Comparison of ENCODE assay signal across 8 mouse cellular contexts in genomic region chr1:168221071-168221521, GRCm38 (mm10).
DNase-seq lines count a peak whose midpoint lies in the region; ATAC-seq and TF ChIP-seq lines count a peak whose summit lies in the region.

No protein-coding gene starts in this region.

- peak; percentile 51; the same call in 1 of the 2 replicates for ATAC-seq in forebrain, embryonic 14.5 days

- intact Hi-C loops in gastrocnemius, adult 2 months (cut with DNase I): no loop called here
- intact Hi-C loops in left cerebral cortex, adult 2 months (cut with DNase I): no loop called here

- H3K9me3 ChIP-seq in forebrain, embryonic 14.5 days (replicated peaks; ENCODE audit: control insufficient read depth, low read length): no peaks in the 10 kb centered on the region

- no peak for TF ChIP-seq POLR2A in kidney, adult 2 months (IDR thresholded peaks at IDR 0.05; ENCODE audit: low read depth, low read length)

- peaks cover 56% of the 10 kb centered on the region for H3K4me1 ChIP-seq in forebrain, embryonic 14.5 days (ENCODE audit: control insufficient read depth, insufficient read depth, low read length)
- H3K4me1 ChIP-seq in kidney, adult 2 months (ENCODE audit: control insufficient read depth, insufficient read depth, low read length): peaks cover 31% of the 10 kb centered on the region

- H3K27me3 ChIP-seq in forebrain, embryonic 14.5 days (replicated peaks; ENCODE audit: control insufficient read depth, insufficient read depth, low read length): no peaks in the 10 kb centered on the region
- no peaks in the 10 kb centered on the region for H3K27me3 ChIP-seq in kidney, adult 2 months (replicated peaks; ENCODE audit: control insufficient read depth, insufficient read depth, low read length)

- H3K4me2 ChIP-seq in forebrain, embryonic 14.5 days (ENCODE audit: low read length): peak overlapping the region; percentile 38

- H3K27ac ChIP-seq in gastrocnemius, adult 2 months: peak overlapping the region; percentile 40; the same call in 1 of the 2 replicates
- H3K27ac ChIP-seq in forebrain, embryonic 14.5 days (ENCODE audit: low read depth, low read length): peak overlapping the region; percentile 68
- H3K27ac ChIP-seq in left cerebral cortex, adult 2 months: peak overlapping the region; percentile 76
- H3K27ac ChIP-seq in kidney, adult 2 months (ENCODE audit: insufficient read depth, low read depth, low read length): no peak overlapping the region

- H3K9ac ChIP-seq in forebrain, embryonic 14.5 days (ENCODE audit: low read length): peak overlapping the region; percentile 38

- TF ChIP-seq CTCF in gastrocnemius, adult 2 months (IDR thresholded peaks at IDR 0.05): no peak
- TF ChIP-seq CTCF in left cerebral cortex, adult 2 months (IDR thresholded peaks at IDR 0.05): peak; percentile 14; the same call in 1 of the 2 replicates
- TF ChIP-seq CTCF in kidney, adult 2 months (conservative IDR thresholded peaks at IDR 0.05; ENCODE audit: insufficient read depth, insufficient read length, low read depth, low read length): no peak

- WGBS in forebrain, embryonic 14.5 days: 22% methylated on average over 14 of the region's 14 CpGs
- WGBS in kidney, adult 2 months: 65% methylated on average over 14 of the region's 14 CpGs

- H3K4me3 ChIP-seq in gastrocnemius, adult 2 months: peak overlapping the region; percentile 51
- H3K4me3 ChIP-seq in forebrain, embryonic 14.5 days (ENCODE audit: low read depth, low read length): no peak overlapping the region; the same call in 1 of the 2 replicates
- peak overlapping the region; percentile 14; the same call in 1 of the 2 replicates for H3K4me3 ChIP-seq in left cerebral cortex, adult 2 months
- H3K4me3 ChIP-seq in kidney, adult 2 months (ENCODE audit: insufficient read depth, low read depth, low read length): no peak overlapping the region

- DNase-seq in gastrocnemius, adult 2 months: no peak
- no peak for DNase-seq in gastrocnemius, postnatal 25 days
- peak; percentile 92 for DNase-seq in brain, adult 2 months (ENCODE audit: low read depth, low spot score)
- peak; percentile 74 for DNase-seq in forebrain, embryonic 14.5 days (ENCODE audit: low spot score)
- peak; percentile 46 to 64 for DNase-seq in left cerebral cortex, adult 2 months (ENCODE audit: extremely low spot score in 1 of 2, low spot score in 2 of 2)
- DNase-seq in right cerebral cortex, adult 2 months (ENCODE audit: low spot score in 2 of 2): peak; percentile 72 to 80
- no peak for DNase-seq in kidney, adult 2 months
- DNase-seq in kidney, postnatal 25 days: no peak

- H3K36me3 ChIP-seq in forebrain, embryonic 14.5 days (ENCODE audit: control insufficient read depth, insufficient read depth, low read length): no peaks in the 10 kb centered on the region
- H3K36me3 ChIP-seq in kidney, adult 2 months (ENCODE audit: control insufficient read depth, insufficient read depth, low read length): no peaks in the 10 kb centered on the region

Comparison
In these comparisons a context has a peak if more than half of its experiments do, and no peak if none do; other contexts are left out.
1. DNase-seq: peak in brain, adult 2 months (single experiment), forebrain, embryonic 14.5 days (single experiment), left cerebral cortex, adult 2 months (2 of 2) and right cerebral cortex, adult 2 months (2 of 2); none in gastrocnemius, adult 2 months (single experiment), gastrocnemius, postnatal 25 days (single experiment), kidney, adult 2 months (single experiment) and kidney, postnatal 25 days (0 of 2).
2. H3K4me3 ChIP-seq: peak in gastrocnemius, adult 2 months (single experiment) and left cerebral cortex, adult 2 months (single experiment); none in forebrain, embryonic 14.5 days (single experiment) and kidney, adult 2 months (single experiment).